ENCODE assay signal across 22 mouse cellular contexts in genomic region chr8:54570618-54571609, GRCm38 (mm10). TPM values are rescaled to one million over a fixed set of nuclear protein-coding genes. Genes with fewer than 3 reads are reported as not detected.
A peak's percentile ranks its signal among the peaks of the same experiment; 100 is the strongest.
DNase-seq lines count a peak whose midpoint lies in the region; ATAC-seq and TF ChIP-seq lines count a peak whose summit lies in the region.
"Had no signal": no experiment of that assay in that cellular context is flagged by ENCODE, and none has a peak within 500 bp of the region (broad histone marks: within the 10 kb centered on the region; RNA-seq: fewer than 3 reads in every experiment).

No protein-coding gene starts in this region.

- no peaks in the 10 kb centered on the region for H3K9me3 ChIP-seq in heart, embryonic 11.5 days (replicated peaks; ENCODE audit: control insufficient read depth, low read length)
- H3K9me3 ChIP-seq: embryonic facial prominence, embryonic 12.5 days; intestine, embryonic 15.5 days; midbrain, embryonic 15.5 days had no signal

- no peaks in the 10 kb centered on the region; the same call in 1 of the 2 replicates for H3K4me1 ChIP-seq in heart, adult 2 months (ENCODE audit: control insufficient read depth, insufficient read depth, low read length)
- H3K4me1 ChIP-seq in heart, embryonic 11.5 days (ENCODE audit: control insufficient read depth, insufficient read depth, low read length), result no peaks in the 10 kb centered on the region
- H3K4me1 ChIP-seq: intestine, embryonic 15.5 days; midbrain, embryonic 15.5 days had no signal

- no peaks in the 10 kb centered on the region for H3K36me3 ChIP-seq in heart, adult 2 months (ENCODE audit: control insufficient read depth, insufficient read depth, low read length)
- H3K36me3 ChIP-seq in heart, embryonic 11.5 days (ENCODE audit: control insufficient read depth, insufficient read depth, low read length), result no peaks in the 10 kb centered on the region
- H3K36me3 ChIP-seq in myocyte (ENCODE audit: control insufficient read depth, insufficient read depth), result peaks cover 10% of the 10 kb centered on the region
- H3K36me3 ChIP-seq: embryonic facial prominence, embryonic 12.5 days; intestine, embryonic 15.5 days; midbrain, embryonic 15.5 days had no signal

- intact Hi-C loops in heart, adult 2 months (cut with DNase I), result loop anchor here (2.0 to 5.0 kb wide), 2 partner anchors 38 to 39 kb away; no protein-coding TSS in a partner anchor

- H3K79me2 ChIP-seq in heart, adult 2 months (replicated peaks; ENCODE audit: control insufficient read depth, insufficient read depth, low read length), result no peaks in the 10 kb centered on the region
- H3K79me2 ChIP-seq in myocyte (ENCODE audit: control insufficient read depth, insufficient read depth), result peaks cover 98% of the 10 kb centered on the region

- H3K27ac ChIP-seq in heart, adult 2 months, result peak overlapping the region; percentile 93
- H3K27ac ChIP-seq in heart, embryonic 11.5 days (ENCODE audit: low read depth, low read length), result peak overlapping the region; percentile 50; the same call in 1 of the 2 replicates
- H3K27ac ChIP-seq: embryonic facial prominence, embryonic 12.5 days; intestine, embryonic 15.5 days; kidney, postnatal 0 days; layer of hippocampus, adult 2 months; left cerebral cortex, adult 2 months; liver, embryonic 14.5 days; midbrain, embryonic 15.5 days had no signal

- H3K4me2 ChIP-seq in heart, embryonic 11.5 days, result 0 out of 2 replicates have a peak overlapping the region, but pooled peaks have one; percentile 6
- peak overlapping the region; percentile 19 for H3K4me2 ChIP-seq in myocyte (ENCODE audit: low read depth)
- H3K4me2 ChIP-seq: embryonic facial prominence, embryonic 12.5 days; intestine, embryonic 15.5 days; midbrain, embryonic 15.5 days had no signal

- peak in 1 of 2 experiments; percentile 22 for DNase-seq in heart, adult 2 months
- no peak for DNase-seq in heart, adult 11 months
- peak; percentile 35 for DNase-seq in heart, adult 8-10 months (ENCODE audit: low spot score)
- DNase-seq in layer of hippocampus, adult 8-10 months (ENCODE audit: low spot score in 2 of 2), result no peak
- no peak for DNase-seq in adipocyte (ENCODE audit: low spot score)
- DNase-seq: adrenal gland, postnatal 14 days; cerebellum, adult 9-11 months; right cerebral cortex, postnatal 25 days had no signal

- TF ChIP-seq EP300 in heart, adult 2 months (IDR thresholded peaks at IDR 0.05; ENCODE audit: insufficient read depth, low read depth, low read length), result no peak

- TF ChIP-seq CTCF in heart, adult 2 months (IDR thresholded peaks at IDR 0.05), result no peak

- H3K9ac ChIP-seq in heart, adult 2 months (ENCODE audit: low read depth, low read length), result peak overlapping the region; percentile 72
- H3K9ac ChIP-seq in heart, embryonic 11.5 days (ENCODE audit: low read depth, low read length), result no peak overlapping the region
- H3K9ac ChIP-seq: embryonic facial prominence, embryonic 12.5 days; intestine, embryonic 15.5 days; liver, embryonic 14.5 days; midbrain, embryonic 15.5 days had no signal

- 47% methylated on average over 15 of the region's 15 CpGs for WGBS in heart, adult 2 months
- 63% methylated on average over 15 of the region's 15 CpGs for WGBS in heart, embryonic 11.5 days (ENCODE audit: insufficient replicate concordance)

- no peak for ATAC-seq in heart, embryonic 11.5 days (replicated peaks; ENCODE audit: insufficient number of reproducible peaks, low FRiP score, low TSS enrichment)
- ATAC-seq: intestine, embryonic 15.5 days; midbrain, embryonic 15.5 days had no signal

- peak overlapping the region; percentile 45 for H3K4me3 ChIP-seq in heart, adult 2 months
- no peak overlapping the region for H3K4me3 ChIP-seq in heart, embryonic 11.5 days (ENCODE audit: low read depth, low read length)
- H3K4me3 ChIP-seq in myocyte, result no peak overlapping the region
- H3K4me3 ChIP-seq: embryonic facial prominence, embryonic 12.5 days; intestine, embryonic 15.5 days; layer of hippocampus, adult 2 months; left cerebral cortex, adult 2 months; midbrain, embryonic 15.5 days had no signal

- TF ChIP-seq POLR2A in heart, adult 2 months (IDR thresholded peaks at IDR 0.05; ENCODE audit: insufficient read depth, low read depth, low read length), result peak; percentile 58; the same call in 1 of the 2 replicates
- no peak for TF ChIP-seq POLR2A in myocyte (IDR thresholded peaks at IDR 0.05; ENCODE audit: insufficient read length, low read depth)

- no peaks in the 10 kb centered on the region for H3K27me3 ChIP-seq in heart, adult 2 months (ENCODE audit: control insufficient read depth, insufficient read depth, low read length)
- no peaks in the 10 kb centered on the region for H3K27me3 ChIP-seq in heart, embryonic 11.5 days (ENCODE audit: control insufficient read depth, insufficient read depth, low read length)
- no peaks in the 10 kb centered on the region for H3K27me3 ChIP-seq in myocyte (ENCODE audit: control insufficient read depth, insufficient read depth, insufficient read length)
- H3K27me3 ChIP-seq: CH12.LX; intestine, embryonic 15.5 days; midbrain, embryonic 15.5 days had no signal

- H3ac ChIP-seq in myocyte (ENCODE audit: control insufficient read depth, insufficient read length), result no peak overlapping the region

TF ChIP-seq in myocyte, 11 proteins besides CTCF, POLR2A, EP300 and RAD21:
- TF ChIP-seq E2F4 (IDR thresholded peaks at IDR 0.05; ENCODE audit: insufficient read depth), result no peak
- no peak for TF ChIP-seq POLR2AphosphoS2 (IDR thresholded peaks at IDR 0.05; ENCODE audit: insufficient read length, low read depth)
- no peak for TF ChIP-seq MYOG (IDR thresholded peaks at IDR 0.05; ENCODE audit: control insufficient read depth in 1 of 3, insufficient read depth in 1 of 3, insufficient read length in 2 of 3, low read depth in 2 of 3)
- no peak for TF ChIP-seq CEBPB (IDR thresholded peaks at IDR 0.05; ENCODE audit: insufficient read depth, poor library complexity, severe bottlenecking)
- no peak for TF ChIP-seq TCF3 (IDR thresholded peaks at IDR 0.05; ENCODE audit: insufficient read length, low read depth)

RNA-seq across cellular contexts. Expression of gene Spata4, which starts 29.7 kb away (rescaled TPM):
- total RNA-seq in heart, adult 2 months (2021), result not detected
- polyA plus RNA-seq in heart, adult 2 months (2012; rRNA removed), result 0.27 TPM in 1 of 2 replicates, not detected in the other
- total RNA-seq in heart, adult 8-10 months (2022), result not detected
- not detected in 2 replicates for polyA plus RNA-seq in heart, embryonic 11.5 days (2014; fragmentation: Nextera tagmentation; extraction: Ambion mirVana)
- not detected for polyA plus RNA-seq in myocyte (2012; fragmentation: generic; extraction: Trizol)
- not detected for total RNA-seq in layer of hippocampus, adult 8-10 months (2022)
- total RNA-seq: adrenal gland, postnatal 14 days; CH12.LX; left cerebral cortex, adult 2 months; megakaryocyte progenitor cell, adult 5-6 weeks had no signal
- polyA plus RNA-seq: embryonic facial prominence, embryonic 12.5 days; intestine, embryonic 15.5 days; kidney, postnatal 0 days; limb, embryonic 11.5 days; liver, embryonic 14.5 days; neural tube, embryonic 11.5 days; thymus, postnatal 0 days had no signal

RNA-seq across cellular contexts. Expression of gene Spcs3, which starts 41.1 kb away (rescaled TPM):
- total RNA-seq in heart, adult 2 months (2021), result 10 to 100 TPM; 44.8 to 56.8 TPM
- 11.2 and 26.9 TPM in 2 replicates for polyA plus RNA-seq in heart, adult 2 months (2012; rRNA removed)
- 10 to 100 TPM; 50.5 to 58.0 (median 54.4) TPM for total RNA-seq in heart, adult 8-10 months (2022)
- 71.1 and 77.9 TPM in 2 replicates for polyA plus RNA-seq in heart, embryonic 11.5 days (2014; fragmentation: Nextera tagmentation; extraction: Ambion mirVana)
- polyA plus RNA-seq in myocyte (2012; fragmentation: generic; extraction: Trizol), result 18.3 TPM
- total RNA-seq in layer of hippocampus, adult 8-10 months (2022), result 10 to 100 TPM; 42.9 to 56.3 (median 49.4) TPM

RNA-seq across cellular contexts. Expression of gene Asb5, which starts 41.5 kb away (rescaled TPM):
- total RNA-seq in heart, adult 2 months (2021), result 10 to 100 TPM; 18.6 to 22.6 TPM
- polyA plus RNA-seq in heart, adult 2 months (2012; rRNA removed), result 25.4 and 54.8 TPM in 2 replicates
- 10 to 100 TPM; 19.9 to 28.5 (median 22.7) TPM for total RNA-seq in heart, adult 8-10 months (2022)
- 5.5 and 6.8 TPM in 2 replicates for polyA plus RNA-seq in heart, embryonic 11.5 days (2014; fragmentation: Nextera tagmentation; extraction: Ambion mirVana)
- polyA plus RNA-seq in myocyte (2012; fragmentation: generic; extraction: Trizol), result 144 TPM
- 1 to 10 TPM in 3 of 4 experiments, under 1 TPM in 1; 0.83 to 2.0 (median 1.3) TPM for total RNA-seq in layer of hippocampus, adult 8-10 months (2022)
- total RNA-seq: adrenal gland, postnatal 14 days; CH12.LX had no signal

Comparison
In these comparisons a context has a peak if more than half of its experiments do, and no peak if none do; other contexts are left out.
1. RNA of gene Asb5, which starts 41.5 kb away (total RNA-seq): 19.9 to 28.5 TPM in heart, adult 8-10 months and 18.6 to 22.6 TPM in heart, adult 2 months; 0.83 to 2.0 TPM in layer of hippocampus, adult 8-10 months; every median in the first group is over 4 times any median in the second.